Mouse (Mus musculus) ES-E14 (cell line): ENCODE measurements around the gene Cntn3. TPM values are rescaled to one million over a fixed set of nuclear protein-coding genes. Genes with fewer than 3 reads are reported as not detected.
"Not testable (repeated sequence)": the region's sequence is repeated elsewhere in the genome, so short reads cannot be mapped to it uniquely, and the experiment has no call there.

Experiments used
- DNase-seq: peaks from one replicate; pipeline ENCODE4 v3.0.0-alpha.2; 2013; ENCODE audit warnings: low read depth, low spot score
- H3K27ac ChIP-seq: 2 replicates; pipeline ENCODE4 v1.5.1; 2012; ENCODE audit warnings: low read depth, mild to moderate bottlenecking, low read length, moderate library complexity, mixed read lengths; ENCODE audit not compliant: poor library complexity, insufficient read depth, severe bottlenecking
- H3K36me3 ChIP-seq: 2 replicates; pipeline ENCODE4 v1.6.1; 2012; ENCODE audit warnings: mild to moderate bottlenecking, low read length, moderate library complexity, mixed read lengths; ENCODE audit not compliant: control insufficient read depth, poor library complexity, insufficient read depth, severe bottlenecking
- H3K4me1 ChIP-seq, 2 experiments: fragments of 150-350 bp in 1 of 2; sonication (generic) in 1 of 2; 2 replicates each; pipeline ENCODE4 v1.6.1; 2012; ENCODE audit warnings: low read length in 2 of 2, mild to moderate bottlenecking in 1 of 2, mixed read lengths in 1 of 2; ENCODE audit not compliant: control insufficient read depth in 2 of 2, insufficient read depth in 2 of 2, poor library complexity in 1 of 2
- H3K4me3 ChIP-seq, 2 experiments: fragments of 150-350 bp in 1 of 2; sonication (generic) in 1 of 2; 2 replicates each; pipeline ENCODE4 v1.5.1; 2012; ENCODE audit warnings: low read length in 2 of 2, low read depth in 1 of 2, mild to moderate bottlenecking in 1 of 2, mixed read lengths in 1 of 2; ENCODE audit not compliant: insufficient read depth in 1 of 2, poor library complexity in 1 of 2, severe bottlenecking in 1 of 2
- H3K9ac ChIP-seq: 2 replicates; pipeline ENCODE4 v1.6.1; 2012; ENCODE audit warnings: low read depth, mild to moderate bottlenecking, low read length, mixed read lengths; ENCODE audit not compliant: poor library complexity, insufficient read depth, severe bottlenecking
- H3K9me3 ChIP-seq: fragments of 150-350 bp; sonication (generic); 2 replicates; pipeline ENCODE4 v1.6.1; 2012; ENCODE audit warnings: low read depth, mild to moderate bottlenecking, low read length; ENCODE audit not compliant: control insufficient read depth, insufficient read depth
- CHD2 ChIP-seq: IDR thresholded peaks from 2 replicates; pipeline ENCODE4 v1.6.1; 2014; ENCODE audit warnings: mild to moderate bottlenecking, low read depth, low read length, inconsistent platforms
- HCFC1 ChIP-seq: IDR thresholded peaks from 2 replicates; pipeline ENCODE4 v1.6.1; 2012; ENCODE audit warnings: low read length, inconsistent platforms, borderline replicate concordance; ENCODE audit not compliant: insufficient read depth
- MAFK ChIP-seq: IDR thresholded peaks from 2 replicates; pipeline ENCODE4 v1.6.1; 2014; ENCODE audit warnings: mild to moderate bottlenecking, low read depth, low read length, inconsistent platforms; ENCODE audit not compliant: insufficient read depth
- ZC3H11A ChIP-seq: IDR thresholded peaks from 2 replicates; pipeline ENCODE4 v1.6.1; 2012; ENCODE audit warnings: low read depth, mild to moderate bottlenecking, inconsistent platforms, low read length, borderline replicate concordance
- ZNF384 ChIP-seq: IDR thresholded peaks from 2 replicates; pipeline ENCODE4 v1.6.1; 2012; ENCODE audit warnings: low read depth, low read length, inconsistent platforms
- in situ Hi-C, 2 experiments: fragments of 600-800 bp; cut with MboI; formaldehyde crosslinking; loops; one replicate each; pipeline ENCODE4 v1.15.1; 2025; ENCODE audit warnings: low sequenced_read_pairs in 2 of 2, inconsistent platforms in 1 of 2; ENCODE audit not compliant: unreplicated experiment in 2 of 2
- total RNA-seq: library from RNA; depleted of rRNA; stranded (reverse); fragments of 300-350 nt; gene quantifications from 2 replicates; pipeline ENCODE4 v1.2.3, GENCODE M21; 2012; rRNA removed

The Cntn3 gene
- 0.27 and 0.32 TPM in 2 replicates for total RNA-seq

DNA sequence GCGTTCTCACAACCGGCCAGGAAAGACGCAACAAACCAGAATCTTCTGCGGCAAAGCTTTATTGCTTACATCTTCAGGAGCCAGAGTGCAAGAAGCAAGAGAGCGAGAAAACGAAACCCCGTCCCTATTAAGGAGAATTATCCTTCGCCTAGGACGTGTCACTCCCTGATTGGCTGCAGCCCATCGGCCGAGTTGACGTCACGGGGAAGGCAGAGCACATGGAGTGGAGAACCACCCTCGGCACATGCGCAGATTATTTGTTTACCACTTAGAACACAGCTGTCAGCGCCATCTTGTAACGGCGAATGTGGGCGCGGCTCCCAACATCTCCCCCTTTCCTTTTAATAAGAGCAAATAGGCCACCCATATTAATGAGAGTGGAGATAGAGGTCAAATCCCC lies at the start of gene Cntn3:
Gene Cntn3, minus strand, starts transcription at position 101 of the 400 bp plus-strand sequence.
- H3K9me3 ChIP-seq, in situ Hi-C loops, H3K36me3 ChIP-seq, H3K9ac ChIP-seq, H3K4me1 ChIP-seq, H3K4me3 ChIP-seq, DNase-seq, H3K27ac ChIP-seq: not testable (repeated sequence)

DNA sequence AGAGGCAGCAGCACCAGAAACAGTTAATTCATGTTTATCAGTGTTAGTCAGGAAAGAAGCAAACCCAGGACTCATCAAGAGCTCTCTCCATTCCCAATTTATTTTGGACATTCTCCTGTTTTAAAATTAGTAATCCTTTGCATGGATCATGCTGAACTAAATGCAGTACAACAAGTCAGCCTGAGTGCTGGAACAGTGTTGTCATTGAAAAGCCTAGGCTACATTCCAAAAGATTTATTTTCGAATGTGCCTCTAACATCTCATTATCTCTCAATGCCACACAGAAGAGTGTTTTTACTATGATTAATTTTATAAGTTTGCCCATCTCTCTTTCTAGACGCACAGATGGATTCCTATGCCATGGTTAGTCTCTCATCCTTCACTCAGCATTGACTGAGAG lies 27.9 kb upstream of the Cntn3 start:
- Histone ChIP-seq H3K36me3 (no peaks in the 10 kb centered on the region), H3K27ac (no peak overlapping the region), H3K9me3 (no peaks in the 10 kb centered on the region), H3K9ac (no peak overlapping the region), H3K4me3 (no peak overlapping the region), H3K4me1 (no peaks in the 10 kb centered on the region)
- in situ Hi-C loops: no loop called here
- DNase-seq: no peak
- no peak for TF ChIP-seq ZNF384
- TF ChIP-seq CHD2: no peak
- no peak for TF ChIP-seq ZC3H11A
- no peak for TF ChIP-seq HCFC1
- no peak for TF ChIP-seq MAFK

DNA sequence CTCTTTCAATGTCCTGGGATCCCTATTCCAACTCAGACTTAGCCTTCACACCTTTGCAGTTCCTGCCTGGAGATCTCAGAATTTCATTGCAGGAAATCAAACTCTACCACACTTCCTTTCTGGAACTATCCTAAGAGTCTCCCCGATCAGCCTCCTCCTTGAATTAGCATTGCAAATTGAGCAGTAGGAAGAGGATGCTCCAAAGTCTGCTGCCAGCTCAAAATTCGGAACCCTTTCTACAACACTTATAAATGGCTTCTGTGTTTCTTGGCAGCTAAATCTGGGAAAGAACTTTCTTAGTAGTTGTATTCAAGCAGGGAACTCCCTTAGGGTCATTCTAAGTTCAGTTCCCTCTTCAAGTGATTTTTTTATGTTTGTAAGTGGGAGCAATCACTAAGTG lies 24.9 kb upstream of the Cntn3 start:
- H3K4me1 ChIP-seq: no peaks in the 10 kb centered on the region
- H3K36me3 ChIP-seq: no peaks in the 10 kb centered on the region
- H3K27ac ChIP-seq: no peak overlapping the region
- H3K9ac ChIP-seq: no peak overlapping the region
- H3K9me3 ChIP-seq: no peaks in the 10 kb centered on the region
- no peak for DNase-seq
- no peak overlapping the region for H3K4me3 ChIP-seq
- in situ Hi-C loops: no loop called here
- TF ChIP-seq MAFK: no peak
- TF ChIP-seq ZNF384: no peak
- no peak for TF ChIP-seq CHD2
- TF ChIP-seq HCFC1: no peak
- no peak for TF ChIP-seq ZC3H11A

DNA sequence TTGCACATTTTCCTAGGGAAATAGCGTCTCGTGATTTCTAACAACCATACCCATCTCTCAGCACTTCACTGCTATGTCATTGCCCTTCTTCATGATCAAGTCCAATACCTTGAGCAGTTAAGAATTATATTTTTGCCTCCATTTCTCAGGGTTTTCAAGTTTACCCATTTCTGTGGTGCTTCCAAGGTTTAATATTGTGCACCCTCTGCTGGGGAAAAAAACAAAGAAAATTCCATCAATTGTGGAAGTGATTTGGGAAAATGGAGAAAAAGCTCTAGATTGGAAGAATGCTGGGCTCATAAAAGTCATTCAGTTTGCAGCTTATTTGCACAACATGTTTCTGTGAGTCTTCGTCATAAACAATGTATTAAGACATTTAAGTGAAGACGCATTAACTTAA lies 17.2 kb upstream of the Cntn3 start:
- no peaks in the 10 kb centered on the region for H3K36me3 ChIP-seq
- no peaks in the 10 kb centered on the region for H3K4me1 ChIP-seq
- in situ Hi-C loops: no loop called here
- DNase-seq: no peak
- TF ChIP-seq ZC3H11A: no peak
- TF ChIP-seq ZNF384: no peak
- no peak for TF ChIP-seq HCFC1
- no peak for TF ChIP-seq CHD2
- TF ChIP-seq MAFK: no peak
- H3K9ac ChIP-seq: no peak overlapping the region
- H3K9me3 ChIP-seq: no peaks in the 10 kb centered on the region
- H3K4me3 ChIP-seq: no peak overlapping the region
- H3K27ac ChIP-seq: no peak overlapping the region

DNA sequence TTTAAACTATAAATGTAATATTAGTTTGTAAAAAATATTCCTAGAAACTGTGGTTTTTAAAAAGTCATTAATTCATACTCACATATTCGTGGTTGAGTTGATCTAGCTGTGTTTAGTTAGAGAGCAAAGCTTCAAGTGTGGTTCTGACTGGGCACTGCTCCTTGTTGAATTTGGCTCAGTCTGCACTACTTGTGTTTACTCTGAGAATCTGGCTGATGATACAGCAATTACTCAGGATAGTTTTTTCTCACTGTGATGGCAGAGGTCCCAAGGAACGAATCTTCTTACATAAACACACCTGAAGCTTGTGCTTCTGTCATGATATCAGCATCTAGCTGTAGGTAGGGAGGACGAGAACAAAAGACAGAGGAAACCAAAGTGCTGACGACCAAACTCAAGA lies 16.4 kb upstream of the Cntn3 start:
- Histone ChIP-seq H3K36me3 (no peaks in the 10 kb centered on the region), H3K4me3 (no peak overlapping the region), H3K9me3 (no peaks in the 10 kb centered on the region), H3K9ac (no peak overlapping the region), H3K4me1 (no peaks in the 10 kb centered on the region), H3K27ac (no peak overlapping the region)
- DNase-seq: no peak
- in situ Hi-C loops: no loop called here
- no peak for TF ChIP-seq ZC3H11A
- no peak for TF ChIP-seq HCFC1
- TF ChIP-seq CHD2: no peak
- TF ChIP-seq MAFK: no peak
- TF ChIP-seq ZNF384: no peak
